Mouse (Mus musculus): ENCODE results near the gene Fbxw21. TPM values are rescaled to one million over a fixed set of nuclear protein-coding genes. Genes with fewer than 3 reads are reported as not detected.
"Not testable (repeated sequence)": the region's sequence is repeated elsewhere in the genome, so short reads cannot be mapped to it uniquely, and the experiment has no call there.

Gene Fbxw21
- polyA plus RNA-seq (2015; fragmentation: Nextera tagmentation; extraction: Ambion mirVana), result not detected in 2 replicates

DNA sequence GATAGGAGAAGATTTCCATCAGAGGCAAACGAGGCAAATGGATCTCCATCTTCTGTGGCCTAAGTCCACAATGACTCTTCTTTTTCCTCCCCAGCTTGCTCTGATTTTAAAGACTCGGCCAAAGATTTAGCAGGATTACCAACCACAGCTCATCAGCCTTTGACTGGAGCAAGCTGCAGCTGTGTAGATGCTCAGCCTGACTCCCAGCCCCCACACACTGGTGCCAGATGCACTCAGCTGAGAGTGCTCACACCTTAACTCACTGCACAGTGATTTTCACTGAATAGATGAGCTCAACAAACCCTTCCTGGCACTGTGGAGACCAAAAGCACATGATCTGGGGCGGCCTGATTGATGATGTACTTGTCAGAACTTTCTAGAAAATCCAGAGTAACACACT lies at the start of gene Fbxw21:
TSS of gene Fbxw21 (minus strand) at position 101 of the 400 bp plus-strand sequence.
- no peak for ATAC-seq

DNA sequence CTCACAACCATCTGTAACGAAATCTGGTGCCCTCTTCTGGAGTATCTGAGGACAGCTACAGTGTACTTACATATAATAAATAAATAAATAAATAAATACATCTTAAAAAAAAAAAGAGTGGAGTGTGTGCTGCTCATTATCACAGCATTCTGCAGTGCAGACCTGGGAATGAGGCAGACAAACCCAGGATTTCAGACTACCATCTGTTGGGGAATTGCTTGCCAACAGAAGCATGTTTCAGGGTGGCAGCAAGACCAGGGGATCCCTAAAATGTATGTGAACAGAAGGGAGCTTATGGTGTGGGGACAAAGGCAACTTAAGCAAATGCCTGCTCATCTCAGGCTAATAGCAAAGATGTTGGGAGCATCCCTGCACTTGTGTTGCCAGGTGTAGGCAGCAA lies 39.5 kb upstream of the Fbxw21 start:
- H3K9me3 ChIP-seq (replicated peaks; ENCODE audit: control insufficient read depth, low read length, poor library complexity, severe bottlenecking); H3K27ac ChIP-seq (ENCODE audit: low read length); H3K4me1 ChIP-seq (ENCODE audit: control insufficient read depth, insufficient read depth, low read length); H3K4me2 ChIP-seq (ENCODE audit: low read length); H3K4me3 ChIP-seq (ENCODE audit: low read depth, low read length); H3K9ac ChIP-seq (ENCODE audit: low read depth, low read length); H3K27me3 ChIP-seq (ENCODE audit: control insufficient read depth, insufficient read depth, low read depth, low read length); H3K36me3 ChIP-seq (ENCODE audit: control insufficient read depth, insufficient read depth, low read length); ATAC-seq: not testable (repeated sequence)
- WGBS, result 62% methylated on average over 1 of the region's 1 CpGs

More for the DNA sequence above, at the start of gene Fbxw21:
- H3K4me1 ChIP-seq (ENCODE audit: control insufficient read depth, insufficient read depth, low read length), result no peaks in the 10 kb centered on the region
- H3K9ac ChIP-seq (ENCODE audit: low read depth, low read length), result no peak within 1 kb of the TSS
- H3K27me3 ChIP-seq (ENCODE audit: control insufficient read depth, insufficient read depth, low read depth, low read length), result no peaks in the 10 kb centered on the region
- no peak within 1 kb of the TSS for H3K4me3 ChIP-seq (ENCODE audit: low read depth, low read length)
- no peak within 1 kb of the TSS for H3K27ac ChIP-seq (ENCODE audit: low read length)
- H3K36me3 ChIP-seq (ENCODE audit: control insufficient read depth, insufficient read depth, low read length), result no peaks in the 10 kb centered on the region
- no peaks in the 10 kb centered on the region for H3K9me3 ChIP-seq (replicated peaks; ENCODE audit: control insufficient read depth, low read length, poor library complexity, severe bottlenecking)
- WGBS, result 75% methylated on average over 3 of the region's 3 CpGs
- no peak within 1 kb of the TSS for H3K4me2 ChIP-seq (ENCODE audit: low read length)

DNA sequence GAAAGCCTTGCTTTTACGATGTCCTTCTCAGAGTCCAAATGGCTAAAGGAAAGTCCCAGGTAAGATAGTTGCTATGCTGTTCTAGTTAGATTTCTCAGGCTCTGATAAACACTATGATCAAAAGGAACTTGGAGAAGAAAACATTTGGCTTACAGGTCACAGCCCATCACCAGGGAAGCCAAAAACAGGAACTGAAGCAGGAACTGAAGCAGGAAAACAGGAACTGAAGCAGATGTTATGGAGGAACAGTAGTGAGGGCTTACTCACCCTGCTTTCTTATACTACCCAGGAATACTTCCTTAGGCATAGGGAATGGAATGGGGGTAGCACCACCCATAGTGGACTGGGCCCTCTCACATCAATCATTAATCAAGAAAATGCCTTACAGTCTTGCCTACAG lies 38.5 kb upstream of the Fbxw21 start:
- WGBS, result 97% methylated on average over 1 of the region's 1 CpGs
- H3K36me3 ChIP-seq (ENCODE audit: control insufficient read depth, insufficient read depth, low read length), result no peaks in the 10 kb centered on the region
- no peak for ATAC-seq

DNA sequence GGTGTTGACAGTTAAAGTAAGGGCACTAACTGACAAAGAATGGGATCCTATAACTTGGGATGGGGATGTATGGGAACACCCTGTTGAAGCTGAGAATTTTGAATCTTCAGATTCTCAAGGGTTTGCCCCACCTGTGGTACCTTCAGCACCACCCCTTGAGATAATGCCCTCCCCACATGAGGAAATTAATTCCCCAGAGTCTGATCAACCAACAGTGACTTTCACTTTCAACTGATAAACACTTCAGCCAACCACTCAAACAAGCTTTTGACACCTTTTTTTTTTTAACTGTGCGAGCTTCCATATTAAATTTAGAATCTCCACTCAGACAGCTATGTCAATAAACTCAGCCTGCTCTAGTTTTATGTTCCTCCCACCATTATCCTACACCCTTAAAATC lies 37.5 kb upstream of the Fbxw21 start:
- H3K4me3 ChIP-seq (ENCODE audit: low read depth, low read length), result no peak overlapping the region
- H3K27ac ChIP-seq (ENCODE audit: low read length), result no peak overlapping the region
- 90% methylated on average over 1 of the region's 1 CpGs for WGBS
- H3K9me3 ChIP-seq (replicated peaks; ENCODE audit: control insufficient read depth, low read length, poor library complexity, severe bottlenecking), result no peaks in the 10 kb centered on the region
- no peak for ATAC-seq
- no peak overlapping the region for H3K4me2 ChIP-seq (ENCODE audit: low read length)
- H3K27me3 ChIP-seq (ENCODE audit: control insufficient read depth, insufficient read depth, low read depth, low read length), result no peaks in the 10 kb centered on the region
- no peak overlapping the region for H3K9ac ChIP-seq (ENCODE audit: low read depth, low read length)
- H3K4me1 ChIP-seq (ENCODE audit: control insufficient read depth, insufficient read depth, low read length), result no peaks in the 10 kb centered on the region
- H3K36me3 ChIP-seq (ENCODE audit: control insufficient read depth, insufficient read depth, low read length), result no peaks in the 10 kb centered on the region

More for the DNA sequence above, 38.5 kb upstream of the Fbxw21 start:
- Histone ChIP-seq H3K4me2 (ENCODE audit: low read length) (no peak overlapping the region), H3K9ac (ENCODE audit: low read depth, low read length) (no peak overlapping the region), H3K4me1 (ENCODE audit: control insufficient read depth, insufficient read depth, low read length) (no peaks in the 10 kb centered on the region), H3K4me3 (ENCODE audit: low read depth, low read length) (no peak overlapping the region), H3K27ac (ENCODE audit: low read length) (no peak overlapping the region), H3K9me3 (replicated peaks; ENCODE audit: control insufficient read depth, low read length, poor library complexity, severe bottlenecking) (no peaks in the 10 kb centered on the region), H3K27me3 (ENCODE audit: control insufficient read depth, insufficient read depth, low read depth, low read length) (no peaks in the 10 kb centered on the region)

DNA sequence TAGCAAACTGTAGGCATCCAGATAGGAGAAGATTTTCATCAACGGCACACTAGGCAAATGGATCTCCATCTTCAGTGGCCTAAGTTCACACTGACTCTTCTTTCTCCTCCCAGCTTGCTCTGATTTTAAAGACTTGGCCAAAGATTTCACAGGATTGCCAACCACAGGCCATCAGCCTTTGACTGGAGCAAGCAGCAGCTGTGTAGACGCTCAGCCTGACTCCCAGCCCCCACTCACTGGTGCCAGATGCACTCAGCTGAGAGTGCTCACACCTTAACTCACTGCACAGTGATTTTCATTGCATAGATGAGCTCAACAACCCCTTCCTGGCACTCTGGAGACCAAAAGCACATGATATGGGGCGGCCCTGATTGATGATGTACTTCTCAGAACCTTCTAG lies 34.0 kb upstream of the Fbxw21 start, which contains the start of gene Fbxw13:
TSS of gene Fbxw13 (minus strand) at position 101 of the 400 bp plus-strand sequence.
- ATAC-seq; H3K4me3 ChIP-seq (ENCODE audit: low read depth, low read length); H3K9me3 ChIP-seq (replicated peaks; ENCODE audit: control insufficient read depth, low read length, poor library complexity, severe bottlenecking); H3K9ac ChIP-seq (ENCODE audit: low read depth, low read length); H3K4me2 ChIP-seq (ENCODE audit: low read length); H3K27ac ChIP-seq (ENCODE audit: low read length); H3K4me1 ChIP-seq (ENCODE audit: control insufficient read depth, insufficient read depth, low read length); H3K36me3 ChIP-seq (ENCODE audit: control insufficient read depth, insufficient read depth, low read length); H3K27me3 ChIP-seq (ENCODE audit: control insufficient read depth, insufficient read depth, low read depth, low read length): not testable (repeated sequence)
- 87% methylated on average over 3 of the region's 3 CpGs for WGBS

DNA sequence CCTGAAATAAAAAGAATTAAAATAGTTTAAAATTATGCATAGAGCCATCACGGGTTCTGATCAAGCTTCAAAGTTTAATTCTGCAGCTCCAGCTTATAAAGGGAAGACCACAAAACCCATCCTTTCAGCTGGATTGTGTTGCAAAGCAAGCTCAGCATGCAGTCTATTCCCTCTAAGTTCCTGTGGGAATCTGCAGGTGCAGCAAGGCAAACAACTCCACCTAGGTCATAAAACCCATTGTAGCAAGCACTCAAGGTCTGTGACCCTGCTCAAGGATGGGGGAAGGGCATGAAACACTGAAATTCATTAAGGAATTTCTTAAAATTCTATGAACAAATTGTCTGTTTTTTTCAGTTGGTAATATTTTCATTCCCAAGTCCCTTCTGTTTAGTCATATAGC lies 15.4 kb upstream of the Fbxw21 start:
- Histone ChIP-seq H3K4me1 (ENCODE audit: control insufficient read depth, insufficient read depth, low read length) (no peaks in the 10 kb centered on the region), H3K4me2 (ENCODE audit: low read length) (no peak overlapping the region), H3K9ac (ENCODE audit: low read depth, low read length) (no peak overlapping the region), H3K9me3 (replicated peaks; ENCODE audit: control insufficient read depth, low read length, poor library complexity, severe bottlenecking) (0 out of 2 replicates have a peak, but pooled peaks cover 3% of the 10 kb centered on the region), H3K4me3 (ENCODE audit: low read depth, low read length) (no peak overlapping the region), H3K27ac (ENCODE audit: low read length) (no peak overlapping the region), H3K27me3 (ENCODE audit: control insufficient read depth, insufficient read depth, low read depth, low read length) (no peaks in the 10 kb centered on the region), H3K36me3 (ENCODE audit: control insufficient read depth, insufficient read depth, low read length) (no peaks in the 10 kb centered on the region)
- no peak for ATAC-seq
- 79% methylated on average over 1 of the region's 1 CpGs for WGBS

DNA sequence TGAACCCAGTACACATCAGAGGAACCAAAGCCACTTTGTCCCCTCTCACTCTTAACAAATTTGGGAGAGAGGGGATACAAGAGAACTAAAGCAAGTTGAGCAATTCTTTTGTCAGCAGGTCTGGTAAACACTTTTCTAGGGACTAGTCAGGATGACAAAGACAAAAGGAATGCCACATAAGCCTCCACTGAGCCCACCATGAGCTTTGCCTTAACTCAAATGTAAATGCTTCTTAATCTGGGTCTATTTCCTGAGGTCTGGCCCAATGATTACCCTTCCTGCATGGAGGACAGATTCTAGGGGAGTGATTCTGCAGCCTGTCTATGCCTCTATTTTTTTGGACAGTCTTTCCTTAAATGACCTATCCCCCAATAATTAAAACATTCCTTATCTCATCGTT lies 14.5 kb upstream of the Fbxw21 start:
- H3K4me3 ChIP-seq (ENCODE audit: low read depth, low read length), result no peak overlapping the region
- H3K27me3 ChIP-seq (ENCODE audit: control insufficient read depth, insufficient read depth, low read depth, low read length), result no peaks in the 10 kb centered on the region
- 0 out of 2 replicates have a peak, but pooled peaks cover 3% of the 10 kb centered on the region for H3K9me3 ChIP-seq (replicated peaks; ENCODE audit: control insufficient read depth, low read length, poor library complexity, severe bottlenecking)
- no peak for ATAC-seq
- H3K36me3 ChIP-seq (ENCODE audit: control insufficient read depth, insufficient read depth, low read length), result no peaks in the 10 kb centered on the region
- WGBS, result 85% methylated on average over 1 of the region's 1 CpGs
- H3K9ac ChIP-seq (ENCODE audit: low read depth, low read length), result no peak overlapping the region
- H3K27ac ChIP-seq (ENCODE audit: low read length), result no peak overlapping the region
- no peaks in the 10 kb centered on the region for H3K4me1 ChIP-seq (ENCODE audit: control insufficient read depth, insufficient read depth, low read length)
- no peak overlapping the region for H3K4me2 ChIP-seq (ENCODE audit: low read length)

DNA sequence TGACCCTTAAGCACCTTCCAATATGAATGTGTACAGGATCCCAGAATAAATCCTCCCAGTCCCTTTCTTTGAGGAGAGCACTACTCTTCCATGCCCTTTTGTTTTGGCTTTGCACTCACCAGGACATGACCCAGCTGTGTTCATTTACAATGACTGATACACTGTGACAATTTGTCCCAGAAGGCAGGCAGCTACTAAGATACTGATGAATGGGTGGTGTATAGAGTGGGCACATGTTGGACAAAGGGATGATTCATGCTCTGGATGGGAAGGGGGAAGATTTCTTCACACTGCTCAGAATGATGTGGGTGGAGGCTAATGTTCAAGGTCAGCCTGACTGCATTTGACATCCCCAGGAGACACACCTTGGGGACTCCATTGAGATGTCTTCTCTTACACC lies 5.5 kb upstream of the Fbxw21 start:
- H3K4me1 ChIP-seq (ENCODE audit: control insufficient read depth, insufficient read depth, low read length), result no peaks in the 10 kb centered on the region
- no peaks in the 10 kb centered on the region for H3K36me3 ChIP-seq (ENCODE audit: control insufficient read depth, insufficient read depth, low read length)
- H3K4me2 ChIP-seq (ENCODE audit: low read length), result no peak overlapping the region
- H3K9me3 ChIP-seq (replicated peaks; ENCODE audit: control insufficient read depth, low read length, poor library complexity, severe bottlenecking), result no peaks in the 10 kb centered on the region; the same call in 1 of the 2 replicates
- no peak for ATAC-seq
- no peaks in the 10 kb centered on the region for H3K27me3 ChIP-seq (ENCODE audit: control insufficient read depth, insufficient read depth, low read depth, low read length)
- no peak overlapping the region for H3K4me3 ChIP-seq (ENCODE audit: low read depth, low read length)
- no peak overlapping the region for H3K9ac ChIP-seq (ENCODE audit: low read depth, low read length)
- no peak overlapping the region for H3K27ac ChIP-seq (ENCODE audit: low read length)

DNA sequence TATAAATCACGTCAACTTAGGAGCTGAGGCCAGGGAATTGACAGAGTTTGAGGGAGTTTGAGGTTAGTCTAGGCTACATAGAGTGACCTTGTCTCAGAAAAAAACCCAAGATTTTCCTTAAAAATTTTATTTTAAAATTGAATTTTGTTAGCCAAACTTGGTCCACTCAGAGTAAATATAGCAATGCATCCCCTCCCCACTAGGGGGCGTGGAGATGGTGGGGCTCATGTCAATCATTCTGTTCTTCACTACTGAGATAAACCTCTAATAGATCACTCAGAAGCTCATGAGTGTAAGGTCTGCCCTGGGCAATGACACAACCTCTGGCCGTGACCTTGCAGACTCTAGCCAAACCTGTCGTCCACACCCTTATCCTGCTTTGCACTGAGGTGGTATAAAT lies 21.4 kb downstream of the Fbxw21 start:
- not testable (repeated sequence) for H3K36me3 ChIP-seq (ENCODE audit: control insufficient read depth, insufficient read depth, low read length); H3K9ac ChIP-seq (ENCODE audit: low read depth, low read length); H3K4me3 ChIP-seq (ENCODE audit: low read depth, low read length); H3K9me3 ChIP-seq (replicated peaks; ENCODE audit: control insufficient read depth, low read length, poor library complexity, severe bottlenecking); H3K27ac ChIP-seq (ENCODE audit: low read length); H3K4me1 ChIP-seq (ENCODE audit: control insufficient read depth, insufficient read depth, low read length); H3K4me2 ChIP-seq (ENCODE audit: low read length); H3K27me3 ChIP-seq (ENCODE audit: control insufficient read depth, insufficient read depth, low read depth, low read length); ATAC-seq
- WGBS, result 67% methylated on average over 4 of the region's 4 CpGs
